Mouse (Mus musculus) monocyte, adult 5-6 weeks (primary cell): ENCODE data around the gene Ldah. TPM values are rescaled to one million over a fixed set of nuclear protein-coding genes. Genes with fewer than 3 reads are reported as not detected.

Experiments
- ATAC-seq: fragments of 153-309, 156-312 bp; replicated peaks from 2 replicates; pipeline ENCODE4 v1.8.0; 2017; ENCODE audit warnings: mild to moderate bottlenecking; ENCODE audit not compliant: low TSS enrichment, insufficient number of reproducible peaks, severe bottlenecking, poor library complexity, low FRiP score
- total RNA-seq: library from RNA; stranded (forward); fragments of 200-1000, 200-491, 200-594 nt; gene quantifications from 3 replicates; pipeline ENCODE4 v1.2.3, GENCODE M21; 2017

The Ldah gene
- total RNA-seq, 1 experiment from 2014 or later = 36.6 TPM

- no peak for ATAC-seq
Measured at GRCm38 (mm10) chr12:8305258-8305657, 97.4 kb downstream of the Ldah start.

- 0 out of 2 replicates have a peak, but pooled peaks have one; percentile 61 for ATAC-seq
Measured at GRCm38 (mm10) chr12:8306432-8306831, 98.5 kb downstream of the Ldah start.

GRCm38 (mm10) chr12:8306910-8307309 lies 99.0 kb downstream of the Ldah start:
- no peak for ATAC-seq

GRCm38 (mm10) chr12:8310992-8311391 lies 103.1 kb downstream of the Ldah start:
- ATAC-seq = no peak

- ATAC-seq = no peak
Measured at GRCm38 (mm10) chr12:8312266-8312665, 104.4 kb downstream of the Ldah start.

- peak; percentile 75 for ATAC-seq
Measured at GRCm38 (mm10) chr12:8313270-8313771, 105.4 kb downstream of the Ldah start, which contains the start of gene Hs1bp3. Hs1bp3 (plus strand) TSS chr12:8313432.

GRCm38 (mm10) chr12:8313773-8314172 lies 105.9 kb downstream of the Ldah start:
- no peak; the same call in 1 of the 2 replicates for ATAC-seq

GRCm38 (mm10) chr12:8316541-8316940 lies 108.6 kb downstream of the Ldah start:
- ATAC-seq = no peak

GRCm38 (mm10) chr12:8320084-8320713 lies 112.3 kb downstream of the Ldah start:
- ATAC-seq = peak; percentile 48; the same call in 1 of the 2 replicates

- no peak for ATAC-seq
Measured at GRCm38 (mm10) chr12:8321506-8321905, 113.6 kb downstream of the Ldah start.

- no peak for ATAC-seq
Measured at GRCm38 (mm10) chr12:8324086-8324485, 116.2 kb downstream of the Ldah start.

GRCm38 (mm10) chr12:8325245-8325942 lies 117.5 kb downstream of the Ldah start:
- ATAC-seq = no peak

- ATAC-seq = no peak
Measured at GRCm38 (mm10) chr12:8325943-8326522, 118.1 kb downstream of the Ldah start.

- ATAC-seq = peak; percentile 81
Measured at GRCm38 (mm10) chr12:8326825-8327674, 119.1 kb downstream of the Ldah start.

- no peak for ATAC-seq
Measured at GRCm38 (mm10) chr12:8327675-8328053, 119.8 kb downstream of the Ldah start.

- ATAC-seq = no peak
Measured at GRCm38 (mm10) chr12:8329236-8329635, 121.3 kb downstream of the Ldah start.

- ATAC-seq = no peak
Measured at GRCm38 (mm10) chr12:8331489-8332173, 123.7 kb downstream of the Ldah start.

- no peak for ATAC-seq
Measured at GRCm38 (mm10) chr12:8332174-8332542, 124.3 kb downstream of the Ldah start.
